Mouse (Mus musculus) embryonic facial prominence, embryonic 11.5 days (tissue): ENCODE results near the gene Ebf1. TPM values are rescaled to one million over a fixed set of nuclear protein-coding genes. Genes with fewer than 3 reads are reported as not detected.

ENCODE experiments used
- ATAC-seq: fragments of 200-750 bp; cut with Nextera tagmentation; replicated peaks from 2 replicates; pipeline ENCODE4 v1.8.0; 2017; ENCODE audit warnings: low read depth; ENCODE audit not compliant: insufficient number of reproducible peaks, low FRiP score, low TSS enrichment
- DNase-seq: peaks from one replicate; pipeline ENCODE4 v3.0.0-alpha.2; 2015; ENCODE audit warnings: low spot score
- H3K27ac ChIP-seq: fragments of 300-500 bp; sonication (generic); replicated peaks from 2 replicates; pipeline ENCODE4 v1.5.1; 2014; ENCODE audit warnings: mild to moderate bottlenecking, low read depth, low read length, control low read depth
- H3K27me3 ChIP-seq: fragments of 300-500 bp; sonication (generic); 2 replicates; pipeline ENCODE4 v1.6.1; 2014; ENCODE audit warnings: mild to moderate bottlenecking, low read length, moderate library complexity, mixed read lengths; ENCODE audit not compliant: control insufficient read depth, insufficient read depth
- H3K36me3 ChIP-seq: fragments of 300-500 bp; sonication (generic); replicated peaks from 2 replicates; pipeline ENCODE4 v1.6.1; 2014; ENCODE audit warnings: low read depth, mild to moderate bottlenecking, low read length, moderate library complexity, mixed read lengths; ENCODE audit not compliant: control insufficient read depth, insufficient read depth
- H3K4me1 ChIP-seq: fragments of 300-500 bp; sonication (generic); 2 replicates; pipeline ENCODE4 v1.6.1; 2014; ENCODE audit warnings: low read length, mixed read lengths; ENCODE audit not compliant: control insufficient read depth, insufficient read depth
- H3K4me2 ChIP-seq: fragments of 300-500 bp; sonication (generic); 2 replicates; pipeline ENCODE4 v1.6.1; 2014; ENCODE audit warnings: low read depth, mild to moderate bottlenecking, control low read depth, low read length, moderate library complexity
- H3K4me3 ChIP-seq: fragments of 300-500 bp; sonication (generic); 2 replicates; pipeline ENCODE4 v1.5.1; 2014; ENCODE audit warnings: low read depth, low read length, control low read depth
- H3K9ac ChIP-seq: fragments of 300-500 bp; sonication (generic); replicated peaks from 2 replicates; pipeline ENCODE4 v1.6.1; 2014; ENCODE audit warnings: mild to moderate bottlenecking, control low read depth, low read length
- H3K9me3 ChIP-seq: fragments of 300-500 bp; sonication (generic); replicated peaks from 2 replicates; pipeline ENCODE4 v1.6.1; 2016; ENCODE audit warnings: mild to moderate bottlenecking, low read length, inconsistent platforms, mixed read lengths; ENCODE audit not compliant: control insufficient read depth
- WGBS: fragments of 180-500 bp; shearing (Covaris S2); extraction: QIAGEN DNeasy Blood & Tissue Kit; methylation state at CpG from one replicate; pipeline ENCODE4 v1.1.7; 2014; 5-methylcytosine and 5-hydroxymethylcytosine counted together
- polyA plus RNA-seq: library from polyadenylated mRNA; unstranded; fragments of >200 nt; fragmentation: Nextera tagmentation; extraction: Ambion mirVana; gene quantifications from 2 replicates; pipeline ENCODE4 v1.2.1, GENCODE M21; 2014

Ebf1 gene
- polyA plus RNA-seq, 1 experiment from 2014 or later = 47.9 TPM

DNA sequence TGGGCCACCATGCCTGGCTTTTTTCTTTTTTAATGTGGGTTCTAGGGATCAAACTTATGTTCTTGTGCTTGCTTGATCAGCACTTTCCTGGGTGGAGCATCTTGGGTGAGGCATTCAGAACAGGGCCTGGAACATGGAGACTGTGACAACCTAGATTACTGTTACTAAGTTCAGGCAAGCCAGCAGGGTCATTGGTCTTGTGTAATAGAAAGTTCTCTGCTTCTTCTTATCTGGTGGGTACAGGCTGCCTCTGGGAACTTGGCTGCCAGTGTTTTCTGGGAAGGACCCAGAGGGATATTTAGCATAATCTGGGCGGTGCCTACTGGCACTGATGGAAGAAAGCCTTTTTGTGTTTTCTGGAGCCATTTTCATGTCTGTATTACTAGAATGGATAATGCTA lies 170.9 kb downstream of the Ebf1 start:
- ATAC-seq (no peak), DNase-seq (no peak)
- H3K27me3 ChIP-seq = no peaks in the 10 kb centered on the region
- H3K4me1 ChIP-seq = no peaks in the 10 kb centered on the region; the same call in 1 of the 2 replicates
- H3K4me3 ChIP-seq = no peak overlapping the region
- H3K36me3 ChIP-seq = no peaks in the 10 kb centered on the region
- H3K27ac ChIP-seq = no peak overlapping the region
- WGBS = 82% methylated on average over 1 of the region's 1 CpGs
- no peaks in the 10 kb centered on the region for H3K9me3 ChIP-seq
- no peak overlapping the region for H3K4me2 ChIP-seq
- no peak overlapping the region for H3K9ac ChIP-seq

DNA sequence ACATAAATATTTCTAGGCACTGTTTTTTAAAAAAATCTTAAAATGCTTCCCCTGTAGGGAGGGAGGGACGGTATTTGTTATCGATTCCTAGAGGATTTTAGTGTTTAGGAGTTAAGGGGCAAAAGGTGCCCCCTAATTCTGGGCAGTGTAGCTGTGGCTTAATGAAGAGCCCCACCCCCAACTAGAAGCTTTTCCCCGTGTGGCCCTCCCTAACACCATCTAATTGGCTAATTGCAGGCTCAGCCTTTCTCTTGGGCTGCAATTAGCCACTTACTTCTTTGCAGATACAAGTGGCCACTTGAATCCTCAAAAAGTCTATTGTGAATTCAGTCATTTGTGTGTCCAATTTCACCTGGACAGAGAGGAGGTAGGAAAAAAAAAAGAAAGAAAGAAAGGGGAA lies 175.7 kb downstream of the Ebf1 start:
- H3K36me3 ChIP-seq = no peaks in the 10 kb centered on the region
- no peaks in the 10 kb centered on the region; the same call in 1 of the 2 replicates for H3K27me3 ChIP-seq
- H3K9me3 ChIP-seq = no peaks in the 10 kb centered on the region
- no peak for DNase-seq
- H3K4me2 ChIP-seq = no peak overlapping the region
- H3K4me3 ChIP-seq = no peak overlapping the region
- 13% methylated on average over 3 of the region's 3 CpGs for WGBS
- H3K4me1 ChIP-seq = no peaks in the 10 kb centered on the region; the same call in 1 of the 2 replicates
- no peak overlapping the region for H3K9ac ChIP-seq
- no peak for ATAC-seq
- no peak overlapping the region for H3K27ac ChIP-seq

DNA sequence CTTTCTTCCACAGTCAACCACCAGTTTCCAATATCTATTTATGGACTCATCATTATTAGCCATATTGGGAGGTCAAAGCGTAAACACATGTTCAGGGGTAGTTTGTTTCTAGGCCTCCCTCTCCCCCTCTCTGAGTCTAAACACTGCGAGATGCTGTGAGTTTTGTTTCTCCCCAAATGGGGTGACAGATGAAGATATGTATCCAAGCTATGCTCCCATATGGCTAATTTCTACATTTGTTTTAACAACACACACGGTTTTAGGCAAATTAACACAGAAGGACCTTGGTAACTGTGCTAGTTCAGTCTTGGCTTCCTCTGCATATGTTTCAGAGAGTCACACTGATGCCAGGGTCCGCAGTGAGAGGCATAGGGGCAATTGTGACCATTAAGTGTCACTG lies 177.8 kb downstream of the Ebf1 start:
- H3K27me3 ChIP-seq = no peaks in the 10 kb centered on the region; the same call in 1 of the 2 replicates
- no peak overlapping the region for H3K4me2 ChIP-seq
- WGBS = 89% methylated on average over 4 of the region's 4 CpGs
- H3K27ac ChIP-seq = no peak overlapping the region
- H3K4me3 ChIP-seq = no peak overlapping the region
- no peaks in the 10 kb centered on the region for H3K36me3 ChIP-seq
- H3K9ac ChIP-seq = no peak overlapping the region
- no peaks in the 10 kb centered on the region for H3K9me3 ChIP-seq
- no peaks in the 10 kb centered on the region; the same call in 1 of the 2 replicates for H3K4me1 ChIP-seq
- ATAC-seq (no peak), DNase-seq (no peak)

DNA sequence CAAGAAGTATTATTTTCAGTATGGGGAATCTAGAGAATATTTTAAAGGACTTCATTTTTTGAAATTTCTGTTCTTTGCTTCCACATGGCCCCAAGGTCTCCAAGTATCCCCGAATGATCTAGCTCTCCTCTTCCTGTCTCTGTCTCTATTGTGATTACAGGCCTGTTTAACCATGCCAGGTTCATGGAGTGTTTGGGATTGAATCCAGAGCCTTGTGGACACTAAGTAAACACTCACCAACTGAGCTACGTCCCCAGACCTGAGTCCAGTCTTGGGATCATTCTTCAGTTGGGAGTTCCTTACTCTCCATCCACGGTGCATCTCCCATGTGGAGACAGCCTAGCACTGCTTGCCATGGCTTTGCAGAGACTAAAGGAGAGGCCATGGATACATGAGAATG lies 178.7 kb downstream of the Ebf1 start:
- no peaks in the 10 kb centered on the region; the same call in 1 of the 2 replicates for H3K27me3 ChIP-seq
- H3K9me3 ChIP-seq = no peaks in the 10 kb centered on the region
- 92% methylated on average over 3 of the region's 3 CpGs for WGBS
- H3K4me3 ChIP-seq = no peak overlapping the region
- H3K9ac ChIP-seq = no peak overlapping the region
- no peak overlapping the region for H3K4me2 ChIP-seq
- no peak overlapping the region for H3K27ac ChIP-seq
- DNase-seq (no peak), ATAC-seq (no peak)
- no peaks in the 10 kb centered on the region; the same call in 1 of the 2 replicates for H3K4me1 ChIP-seq
- H3K36me3 ChIP-seq = no peaks in the 10 kb centered on the region

DNA sequence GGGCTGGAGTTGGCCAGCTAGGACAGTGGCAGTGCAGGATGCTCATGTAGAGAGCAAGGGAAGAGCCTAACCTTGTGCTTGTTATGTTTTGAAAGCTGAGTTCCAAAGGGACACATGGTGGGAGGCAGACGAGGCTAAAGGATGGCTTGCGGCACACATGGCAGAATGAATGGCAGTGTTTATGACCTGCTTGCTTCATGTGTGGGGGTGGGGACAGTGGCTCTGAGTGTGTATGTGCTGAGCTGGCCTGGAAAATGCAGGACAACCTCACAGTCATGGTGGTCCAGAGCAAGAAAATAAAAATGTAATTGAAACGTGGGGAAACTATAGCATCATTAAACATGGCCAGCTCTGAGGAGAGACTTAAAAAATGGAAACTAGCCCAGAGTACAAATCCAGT lies 181.2 kb downstream of the Ebf1 start:
- no peak for DNase-seq
- H3K27me3 ChIP-seq = no peaks in the 10 kb centered on the region; the same call in 1 of the 2 replicates
- 49% methylated on average over 3 of the region's 3 CpGs for WGBS
- H3K36me3 ChIP-seq = no peaks in the 10 kb centered on the region
- no peak for ATAC-seq
- no peak overlapping the region for H3K4me3 ChIP-seq
- no peaks in the 10 kb centered on the region for H3K4me1 ChIP-seq
- H3K27ac ChIP-seq = no peak overlapping the region
- no peaks in the 10 kb centered on the region for H3K9me3 ChIP-seq
- H3K9ac ChIP-seq = no peak overlapping the region
- no peak overlapping the region for H3K4me2 ChIP-seq

DNA sequence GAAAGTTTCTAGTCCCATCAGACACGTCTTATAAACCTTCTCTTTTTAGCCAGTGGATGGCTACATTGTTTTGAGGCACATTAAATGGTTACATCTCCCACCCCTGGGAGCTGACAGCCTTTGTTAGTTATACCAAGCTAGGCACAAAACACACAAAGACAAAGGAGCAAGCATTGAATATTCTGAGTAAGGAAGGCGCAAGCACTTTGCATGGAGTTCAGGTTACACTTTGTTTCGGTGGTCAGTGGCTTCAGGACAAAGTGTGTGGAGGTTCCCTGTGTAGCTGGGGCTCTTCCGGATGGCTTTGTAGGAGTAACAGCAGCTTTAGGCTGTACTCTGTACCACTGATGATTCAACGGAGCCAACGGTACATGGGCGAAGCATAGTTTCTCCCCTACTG lies 186.9 kb downstream of the Ebf1 start:
- 79% methylated on average over 7 of the region's 7 CpGs for WGBS
- ATAC-seq = no peak

DNA sequence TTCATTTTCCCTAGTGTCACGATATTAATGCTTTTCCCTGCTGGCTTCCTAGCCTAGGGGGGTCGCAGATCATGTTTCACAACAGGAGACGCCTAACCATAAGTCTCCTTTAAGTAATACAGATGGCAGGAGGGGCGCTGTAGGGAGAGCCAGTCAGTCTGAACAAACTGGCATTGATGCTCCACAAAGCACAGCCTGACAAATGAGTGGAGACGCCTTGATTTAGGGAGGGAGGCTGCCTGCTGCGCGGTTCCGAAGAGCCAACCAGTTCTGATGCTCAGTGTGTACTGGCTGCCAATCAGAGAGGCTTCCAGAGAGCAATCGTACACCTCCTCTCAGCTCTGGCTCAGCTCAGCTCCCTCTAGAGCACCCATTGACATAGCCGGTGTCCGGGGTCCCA lies 189.5 kb downstream of the Ebf1 start:
- 17% methylated on average over 11 of the region's 11 CpGs for WGBS
- H3K4me1 ChIP-seq = no peaks in the 10 kb centered on the region
- H3K27me3 ChIP-seq = no peaks in the 10 kb centered on the region
- H3K9ac ChIP-seq = no peak overlapping the region
- DNase-seq (peak; percentile 41), ATAC-seq (no peak; the same call in 1 of the 2 replicates)
- H3K9me3 ChIP-seq = no peaks in the 10 kb centered on the region
- H3K4me3 ChIP-seq = no peak overlapping the region
- H3K27ac ChIP-seq = no peak overlapping the region
- no peak overlapping the region for H3K4me2 ChIP-seq
- no peaks in the 10 kb centered on the region for H3K36me3 ChIP-seq

More for the DNA sequence above, 186.9 kb downstream of the Ebf1 start:
- no peaks in the 10 kb centered on the region for H3K4me1 ChIP-seq
- no peak overlapping the region for H3K4me3 ChIP-seq
- no peaks in the 10 kb centered on the region for H3K9me3 ChIP-seq
- H3K4me2 ChIP-seq = no peak overlapping the region
- H3K27me3 ChIP-seq = no peaks in the 10 kb centered on the region
- no peak overlapping the region for H3K9ac ChIP-seq
- DNase-seq = no peak
- H3K36me3 ChIP-seq = no peaks in the 10 kb centered on the region
- no peak overlapping the region for H3K27ac ChIP-seq

DNA sequence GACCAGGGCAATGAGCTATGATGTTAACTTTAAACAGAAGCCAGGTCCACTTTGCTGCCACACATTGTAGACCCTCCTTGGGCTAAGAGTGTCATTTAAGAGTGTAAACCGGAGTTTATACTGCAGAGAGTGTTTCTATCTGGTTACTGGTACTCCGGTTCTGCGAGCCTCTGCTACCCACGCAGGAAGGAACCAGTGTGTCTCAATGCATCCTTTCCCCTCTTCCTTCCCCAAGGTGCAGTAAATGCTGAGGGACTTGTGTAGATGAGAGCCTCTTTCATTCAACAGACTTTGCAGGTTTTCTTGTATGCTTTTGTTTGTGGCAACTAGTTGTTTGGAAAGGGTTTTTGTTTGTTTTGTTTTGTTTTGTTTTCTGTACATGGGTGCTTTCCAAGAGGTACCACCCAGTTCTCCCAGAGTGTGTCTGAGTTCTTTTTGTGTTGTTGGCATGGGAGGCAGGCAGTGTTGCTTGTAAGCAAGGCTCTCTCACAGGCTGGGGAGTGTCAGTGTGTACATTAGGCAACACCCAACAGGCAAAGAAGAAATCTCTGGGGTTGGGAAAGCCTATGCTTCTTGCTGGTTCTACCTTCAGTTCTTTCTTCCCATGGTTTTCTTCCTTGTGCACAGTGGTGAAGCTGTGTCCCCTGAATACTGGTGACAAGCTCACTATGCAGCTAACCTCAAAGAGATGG lies 191.9 kb downstream of the Ebf1 start:
- DNase-seq (no peak), ATAC-seq (no peak)
- Histone ChIP-seq H3K4me1 (no peaks in the 10 kb centered on the region), H3K4me3 (no peak overlapping the region), H3K36me3 (no peaks in the 10 kb centered on the region), H3K9me3 (no peaks in the 10 kb centered on the region), H3K9ac (no peak overlapping the region), H3K27me3 (no peaks in the 10 kb centered on the region), H3K27ac (no peak overlapping the region), H3K4me2 (no peak overlapping the region)
- whole genome bisulfite sequencing = 86% methylated on average over 4 of the region's 4 CpGs
